Mouse (Mus musculus) G1E-ER4 (cell line): ENCODE data around the gene 1700030K09Rik. TPM values are rescaled to one million over a fixed set of nuclear protein-coding genes. Genes with fewer than 3 reads are reported as not detected.

Experiments used
- GATA1 ChIP-seq: IDR thresholded peaks from one replicate; pipeline ENCODE4 v1.8.0; 2012; ENCODE audit warnings: low read length, inconsistent platforms
- polyA plus RNA-seq: library from polyadenylated mRNA; stranded (reverse); fragments of >175 nt; gene quantifications from 2 replicates; pipeline ENCODE4 v1.2.3, GENCODE M21; 2012

Gene 1700030K09Rik
- polyA plus RNA-seq, 1 experiment, result 4.8 TPM

- no peak for TF ChIP-seq GATA1
Measured at GRCm38 (mm10) chr8:72493381-72493780, 49.7 kb downstream of the 1700030K09Rik start.

GRCm38 (mm10) chr8:72495411-72496111 lies 51.9 kb downstream of the 1700030K09Rik start:
- TF ChIP-seq GATA1, result no peak

DNA sequence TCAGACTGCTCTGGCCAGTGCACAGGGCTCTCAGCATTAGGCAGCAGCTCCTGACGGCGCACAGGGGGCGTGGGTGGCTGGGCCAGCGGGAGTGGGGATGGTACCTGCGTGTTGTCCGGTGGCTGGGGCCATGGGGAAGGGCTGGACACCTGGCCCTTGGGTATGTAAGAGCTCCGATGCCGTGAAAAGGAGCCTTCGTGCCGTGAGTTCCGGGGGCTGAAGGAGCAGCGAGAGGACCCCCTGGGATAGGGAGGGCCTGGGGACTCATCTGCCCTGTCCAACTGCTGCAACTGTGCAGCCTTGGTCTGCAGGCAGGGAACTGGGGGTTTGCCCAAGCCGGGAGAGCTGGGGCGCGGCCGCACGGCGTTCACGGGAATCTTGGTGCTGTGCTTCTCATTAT lies 52.5 kb downstream of the 1700030K09Rik start:
- no peak for TF ChIP-seq GATA1

DNA sequence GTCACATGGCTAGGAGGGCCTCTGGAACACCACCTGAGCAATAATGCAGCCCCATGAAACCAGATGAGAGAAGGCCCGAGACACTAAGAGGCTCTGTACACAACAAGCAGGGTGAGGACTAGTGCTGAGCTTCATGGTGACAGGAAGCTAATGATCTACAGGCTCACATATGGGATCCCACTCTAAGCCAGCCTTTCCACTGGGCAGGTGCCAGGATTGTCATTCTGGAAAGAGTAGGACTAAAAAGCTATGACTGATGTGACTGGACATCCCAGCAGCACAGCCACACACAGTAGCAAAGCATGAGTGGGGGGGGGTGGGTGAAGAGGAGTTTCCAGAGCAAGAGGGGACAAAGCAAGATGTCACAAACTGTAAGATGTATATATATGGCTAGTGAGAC lies 54.2 kb downstream of the 1700030K09Rik start:
- TF ChIP-seq GATA1, result no peak

DNA sequence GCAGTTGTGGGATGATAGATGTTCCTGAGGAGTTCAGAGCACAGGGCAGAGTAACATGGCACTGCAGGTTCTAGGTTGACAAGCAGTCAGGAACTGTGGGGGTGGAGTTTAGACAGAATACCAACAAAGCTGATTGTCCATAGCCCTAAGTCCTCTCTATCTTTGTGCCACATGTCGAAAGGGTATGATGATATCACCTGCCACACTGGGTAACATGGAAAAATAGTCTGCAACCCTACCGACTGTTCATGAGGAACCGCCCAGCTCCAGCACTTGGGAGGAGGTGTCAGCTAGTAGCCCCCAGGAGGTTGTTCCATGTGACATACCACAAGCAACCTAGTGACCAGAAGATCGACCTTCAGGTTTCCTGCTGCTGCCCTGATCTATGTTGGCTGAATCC lies 54.8 kb downstream of the 1700030K09Rik start:
- no peak for TF ChIP-seq GATA1

DNA sequence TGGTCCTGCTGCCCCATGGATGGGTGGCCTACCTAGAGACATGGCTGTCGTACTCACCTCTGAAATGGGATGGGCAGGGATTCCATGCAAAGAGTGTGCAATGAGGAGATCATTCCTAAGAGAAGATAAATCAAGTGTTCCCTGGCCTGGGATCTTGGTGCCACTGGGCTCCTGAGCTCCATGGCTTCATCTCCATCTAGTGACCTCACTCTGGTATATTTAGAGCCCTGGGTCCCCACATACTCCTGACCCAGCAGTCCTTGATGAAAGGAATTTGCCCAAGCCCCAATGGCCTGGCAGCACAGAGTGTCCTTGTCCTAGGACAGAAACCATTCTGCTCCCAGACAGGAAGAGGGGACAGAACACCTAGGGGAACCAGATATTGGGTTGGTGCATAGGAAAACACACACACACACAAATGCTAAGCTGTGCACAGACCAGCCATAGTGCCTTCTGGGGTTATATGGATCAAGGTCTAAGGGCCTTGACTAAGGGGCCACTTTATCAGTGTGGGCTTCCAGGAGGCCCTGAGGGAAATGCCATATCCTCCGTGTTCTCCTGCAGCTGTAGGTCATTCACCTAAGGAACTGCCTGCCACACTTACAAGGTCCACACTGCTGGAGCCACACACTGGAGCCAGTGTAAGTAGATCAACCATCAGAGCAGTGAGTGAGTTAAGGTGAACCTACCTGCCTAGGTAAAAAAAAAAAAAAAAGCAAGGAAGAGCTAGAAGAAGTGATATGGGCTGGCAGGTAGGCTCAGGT lies 56.0 kb downstream of the 1700030K09Rik start:
- no peak for TF ChIP-seq GATA1

GRCm38 (mm10) chr8:72500521-72500931 lies 56.8 kb downstream of the 1700030K09Rik start:
- TF ChIP-seq GATA1, result no peak

GRCm38 (mm10) chr8:72504137-72504536 lies 60.5 kb downstream of the 1700030K09Rik start:
- TF ChIP-seq GATA1, result no peak

- TF ChIP-seq GATA1, result peak; percentile 69
Measured at GRCm38 (mm10) chr8:72504637-72505314, 61.1 kb downstream of the 1700030K09Rik start.

DNA sequence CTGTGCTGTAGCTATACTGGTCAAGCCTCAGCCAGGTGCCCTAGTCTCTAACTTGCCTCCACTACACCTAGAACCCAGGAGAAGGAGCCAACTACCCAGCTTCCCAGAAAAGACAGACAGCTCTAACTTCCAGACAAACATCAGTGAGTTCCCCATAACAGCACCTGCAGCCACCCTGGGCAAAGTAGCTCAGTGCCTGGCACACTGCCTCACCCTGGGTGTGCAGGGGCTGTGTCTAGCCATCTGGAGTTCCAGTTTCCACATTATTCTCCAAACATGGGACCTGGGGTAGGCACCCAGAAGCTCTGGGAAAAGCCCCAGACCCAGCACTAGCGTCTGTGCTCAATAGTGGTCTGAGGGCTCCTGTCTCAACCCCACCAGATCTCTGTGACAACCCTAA lies 63.8 kb downstream of the 1700030K09Rik start:
- no peak for TF ChIP-seq GATA1

Other genes starting within 250 kb of the 1700030K09Rik start
- not detected in 2 replicates for gene Cib3, start 231.0 kb upstream of the 1700030K09Rik start, polyA plus RNA-seq
- gene Gm11034, start 230.2 kb upstream of the 1700030K09Rik start, polyA plus RNA-seq, result not detected in 2 replicates
- gene Fam32a, start 224.2 kb upstream of the 1700030K09Rik start, polyA plus RNA-seq, result 54.3 and 63.6 TPM in 2 replicates
- gene Ap1m1, start 203.9 kb upstream of the 1700030K09Rik start, polyA plus RNA-seq, result 96.9 and 119 TPM in 2 replicates
- gene Gm10282, start 138.6 kb upstream of the 1700030K09Rik start, polyA plus RNA-seq, result 179 and 219 TPM in 2 replicates
- gene Klf2, start 124.8 kb upstream of the 1700030K09Rik start, polyA plus RNA-seq, result 0.06 and 0.12 TPM in 2 replicates
- gene Eps15l1, start 22.4 kb upstream of the 1700030K09Rik start, polyA plus RNA-seq, result 7.4 and 14.4 TPM in 2 replicates
- gene Calr3, start within 50 bp of the 1700030K09Rik start, polyA plus RNA-seq, result 0.03 and 0.16 TPM in 2 replicates
- gene Cherp, start 31.3 kb downstream of the 1700030K09Rik start, polyA plus RNA-seq, result 273 and 274 TPM in 2 replicates
- 8.7 and 9.8 TPM in 2 replicates for gene Slc35e1, start 48.7 kb downstream of the 1700030K09Rik start, polyA plus RNA-seq
- 42.2 and 54.4 TPM in 2 replicates for gene Med26, start 104.4 kb downstream of the 1700030K09Rik start, polyA plus RNA-seq
- 9.3 and 11.3 TPM in 2 replicates for gene Smim7, start 127.2 kb downstream of the 1700030K09Rik start, polyA plus RNA-seq
- 1.4 and 1.5 TPM in 2 replicates for gene Tmem38a, start 128.2 kb downstream of the 1700030K09Rik start, polyA plus RNA-seq
- 0.01 TPM in 1 of 2 replicates, not detected in the other for gene Nwd1, start 202.8 kb downstream of the 1700030K09Rik start, polyA plus RNA-seq